Mouse (Mus musculus) G1E (cell line): ENCODE measurements around the gene Gm20708.

ENCODE experiments used
- CTCF ChIP-seq: IDR thresholded peaks from 2 replicates; pipeline ENCODE4 v1.5.1; 2012; ENCODE audit warnings: low read depth, low read length, inconsistent platforms, mixed read lengths
- GATA1 ChIP-seq: IDR thresholded peaks from 2 replicates; pipeline ENCODE4 v1.6.1; 2012; ENCODE audit warnings: borderline replicate concordance, low read length, inconsistent platforms, mixed read lengths
- GATA2 ChIP-seq: IDR thresholded peaks from 2 replicates; pipeline ENCODE4 v1.6.1; 2012; ENCODE audit warnings: low read depth, low read length, inconsistent platforms, borderline replicate concordance
- TAL1 ChIP-seq: conservative IDR thresholded peaks from 2 replicates; pipeline ENCODE4 v1.6.1; 2012; ENCODE audit warnings: low read depth, low read length, inconsistent platforms, mixed read lengths

DNA sequence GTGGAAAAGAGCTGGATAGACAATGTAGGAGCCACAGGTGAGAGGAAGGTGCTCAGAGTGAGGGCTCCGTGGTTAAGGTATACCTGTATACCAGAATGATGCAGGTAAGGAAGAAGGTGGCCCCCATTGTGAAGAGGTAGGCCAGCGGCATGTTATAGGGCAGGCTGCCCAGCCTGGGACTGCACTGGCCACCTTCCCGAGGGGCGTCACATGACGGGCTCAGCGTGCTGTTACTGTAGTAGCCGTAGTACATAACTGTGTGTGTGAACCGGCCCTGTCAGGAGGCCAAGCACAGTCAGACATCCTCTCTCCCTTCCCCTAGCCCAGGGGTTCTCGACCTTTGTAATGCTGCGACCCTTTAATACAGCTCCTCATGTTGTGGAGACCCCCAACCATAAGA lies 34.5 kb upstream of the Gm20708 start:
- TF ChIP-seq CTCF (no peak), GATA1 (no peak), TAL1 (no peak), GATA2 (no peak)
